Mouse (Mus musculus): ENCODE data around the gene Efr3b. TPM values are rescaled to one million over a fixed set of nuclear protein-coding genes. Genes with fewer than 3 reads are reported as not detected.

Efr3b gene
- polyA plus RNA-seq, 1 experiment from 2014 or later: 9.9 TPM

GRCm38 (mm10) chr12:4023501-4023900, 15.2 kb downstream of the Efr3b start:
- H3K4me1 ChIP-seq: peaks cover 53% of the 10 kb centered on the region
- no peak for DNase-seq (ENCODE audit: low spot score)
- no peaks in the 10 kb centered on the region for H3K36me3 ChIP-seq
- H3K4me3 ChIP-seq: no peak overlapping the region
- no peaks in the 10 kb centered on the region for H3K9me3 ChIP-seq
- 89% methylated on average over 14 of the region's 14 CpGs for WGBS
- H3K27ac ChIP-seq: peak overlapping the region; percentile 67
- H3K27me3 ChIP-seq (ENCODE audit: insufficient read depth, poor library complexity, severe bottlenecking): no peaks in the 10 kb centered on the region

- no peaks in the 10 kb centered on the region for H3K36me3 ChIP-seq
- 44% methylated on average over 7 of the region's 7 CpGs for WGBS
- DNase-seq (ENCODE audit: low spot score): no peak
- H3K27me3 ChIP-seq (ENCODE audit: insufficient read depth, poor library complexity, severe bottlenecking): no peaks in the 10 kb centered on the region
- peaks cover 49% of the 10 kb centered on the region for H3K4me1 ChIP-seq
- no peaks in the 10 kb centered on the region for H3K9me3 ChIP-seq
- H3K27ac ChIP-seq: peak overlapping the region; percentile 79; the same call in 1 of the 2 replicates
- no peak overlapping the region for H3K4me3 ChIP-seq
These were observed 15.9 kb downstream of the Efr3b start for GRCm38 (mm10) chr12:4022845-4023244.

GRCm38 (mm10) chr12:4020505-4020904, 18.2 kb downstream of the Efr3b start:
- H3K4me1 ChIP-seq: peaks cover 42% of the 10 kb centered on the region
- H3K9me3 ChIP-seq: no peaks in the 10 kb centered on the region
- no peak overlapping the region for H3K4me3 ChIP-seq
- no peaks in the 10 kb centered on the region for H3K27me3 ChIP-seq (ENCODE audit: insufficient read depth, poor library complexity, severe bottlenecking)
- no peaks in the 10 kb centered on the region for H3K36me3 ChIP-seq
- peak; percentile 91 for DNase-seq (ENCODE audit: low spot score)
- WGBS: 33% methylated on average over 8 of the region's 8 CpGs
- H3K27ac ChIP-seq: peak overlapping the region; percentile 23; the same call in 1 of the 2 replicates

- H3K27ac ChIP-seq: no peak overlapping the region
- WGBS: 53% methylated on average over 7 of the region's 7 CpGs
- H3K4me1 ChIP-seq: 0 out of 2 replicates have a peak, but pooled peaks cover 9% of the 10 kb centered on the region
- H3K4me3 ChIP-seq: no peak overlapping the region
- no peaks in the 10 kb centered on the region; the same call in 1 of the 2 replicates for H3K36me3 ChIP-seq
- H3K9me3 ChIP-seq: no peaks in the 10 kb centered on the region
- H3K27me3 ChIP-seq (ENCODE audit: insufficient read depth, poor library complexity, severe bottlenecking): no peaks in the 10 kb centered on the region
- no peak for DNase-seq (ENCODE audit: low spot score)
These were observed 22.4 kb downstream of the Efr3b start for GRCm38 (mm10) chr12:4016321-4016720.

GRCm38 (mm10) chr12:4015741-4016140, 23.0 kb downstream of the Efr3b start:
- no peaks in the 10 kb centered on the region for H3K27me3 ChIP-seq (ENCODE audit: insufficient read depth, poor library complexity, severe bottlenecking)
- no peaks in the 10 kb centered on the region for H3K9me3 ChIP-seq
- H3K4me1 ChIP-seq: peaks cover 10% of the 10 kb centered on the region; the same call in 1 of the 2 replicates
- H3K4me3 ChIP-seq: no peak overlapping the region
- no peak overlapping the region for H3K27ac ChIP-seq
- 75% methylated on average over 4 of the region's 4 CpGs for WGBS
- H3K36me3 ChIP-seq: no peaks in the 10 kb centered on the region; the same call in 1 of the 2 replicates
- no peak for DNase-seq (ENCODE audit: low spot score)

- Histone ChIP-seq H3K4me1 (peaks cover 10% of the 10 kb centered on the region), H3K27ac (no peak overlapping the region), H3K4me3 (no peak overlapping the region), H3K36me3 (no peaks in the 10 kb centered on the region; the same call in 1 of the 2 replicates), H3K9me3 (no peaks in the 10 kb centered on the region), H3K27me3 (ENCODE audit: insufficient read depth, poor library complexity, severe bottlenecking) (no peaks in the 10 kb centered on the region)
- DNase-seq (ENCODE audit: low spot score): no peak
- 75% methylated on average over 7 of the region's 7 CpGs for WGBS
These were observed 23.5 kb downstream of the Efr3b start for GRCm38 (mm10) chr12:4015255-4015654.

GRCm38 (mm10) chr12:4011715-4012114, 27.0 kb downstream of the Efr3b start:
- H3K36me3 ChIP-seq: no peaks in the 10 kb centered on the region; the same call in 1 of the 2 replicates
- no peak overlapping the region for H3K4me3 ChIP-seq
- H3K9me3 ChIP-seq: no peaks in the 10 kb centered on the region
- peaks cover 38% of the 10 kb centered on the region for H3K4me1 ChIP-seq
- no peaks in the 10 kb centered on the region for H3K27me3 ChIP-seq (ENCODE audit: insufficient read depth, poor library complexity, severe bottlenecking)
- WGBS: 82% methylated on average over 5 of the region's 5 CpGs
- DNase-seq (ENCODE audit: low spot score): no peak
- H3K27ac ChIP-seq: no peak overlapping the region

GRCm38 (mm10) chr12:4011301-4011700, 27.4 kb downstream of the Efr3b start:
- Histone ChIP-seq H3K9me3 (no peaks in the 10 kb centered on the region), H3K4me1 (peaks cover 42% of the 10 kb centered on the region)

GRCm38 (mm10) chr12:4008731-4009130, 30.0 kb downstream of the Efr3b start:
- WGBS: 74% methylated on average over 12 of the region's 12 CpGs
- Histone ChIP-seq H3K27me3 (ENCODE audit: insufficient read depth, poor library complexity, severe bottlenecking) (no peaks in the 10 kb centered on the region), H3K4me1 (peaks cover 52% of the 10 kb centered on the region), H3K9me3 (no peaks in the 10 kb centered on the region), H3K27ac (no peak overlapping the region), H3K36me3 (no peaks in the 10 kb centered on the region; the same call in 1 of the 2 replicates), H3K4me3 (no peak overlapping the region)
- no peak for DNase-seq (ENCODE audit: low spot score)

More at GRCm38 (mm10) chr12:4011301-4011700, 27.4 kb downstream of the Efr3b start:
- 83% methylated on average over 4 of the region's 4 CpGs for WGBS
- no peak for DNase-seq (ENCODE audit: low spot score)
- H3K27me3 ChIP-seq (ENCODE audit: insufficient read depth, poor library complexity, severe bottlenecking): no peaks in the 10 kb centered on the region
- no peaks in the 10 kb centered on the region; the same call in 1 of the 2 replicates for H3K36me3 ChIP-seq
- no peak overlapping the region for H3K4me3 ChIP-seq
- no peak overlapping the region for H3K27ac ChIP-seq

GRCm38 (mm10) chr12:4007766-4008165, 30.9 kb downstream of the Efr3b start:
- Histone ChIP-seq H3K4me1 (peaks cover 52% of the 10 kb centered on the region), H3K36me3 (no peaks in the 10 kb centered on the region; the same call in 1 of the 2 replicates), H3K9me3 (no peaks in the 10 kb centered on the region), H3K27me3 (ENCODE audit: insufficient read depth, poor library complexity, severe bottlenecking) (no peaks in the 10 kb centered on the region), H3K4me3 (no peak overlapping the region), H3K27ac (no peak overlapping the region)
- WGBS: 60% methylated on average over 4 of the region's 4 CpGs
- no peak for DNase-seq (ENCODE audit: low spot score)

GRCm38 (mm10) chr12:4007181-4007580, 31.5 kb downstream of the Efr3b start:
- Histone ChIP-seq H3K4me1 (peaks cover 52% of the 10 kb centered on the region), H3K4me3 (no peak overlapping the region), H3K9me3 (no peaks in the 10 kb centered on the region), H3K27me3 (ENCODE audit: insufficient read depth, poor library complexity, severe bottlenecking) (no peaks in the 10 kb centered on the region), H3K27ac (peak overlapping the region; percentile 32), H3K36me3 (no peaks in the 10 kb centered on the region; the same call in 1 of the 2 replicates)
- 50% methylated on average over 4 of the region's 4 CpGs for WGBS
- no peak for DNase-seq (ENCODE audit: low spot score)

- H3K36me3 ChIP-seq: no peaks in the 10 kb centered on the region
- no peak for DNase-seq (ENCODE audit: low spot score)
- peak overlapping the region; percentile 32; the same call in 1 of the 2 replicates for H3K27ac ChIP-seq
- no peak overlapping the region for H3K4me3 ChIP-seq
- no peaks in the 10 kb centered on the region for H3K27me3 ChIP-seq (ENCODE audit: insufficient read depth, poor library complexity, severe bottlenecking)
- H3K9me3 ChIP-seq: no peaks in the 10 kb centered on the region
- H3K4me1 ChIP-seq: peaks cover 52% of the 10 kb centered on the region
- WGBS: 74% methylated on average over 7 of the region's 7 CpGs
These were observed 32.6 kb downstream of the Efr3b start for GRCm38 (mm10) chr12:4006079-4006478.

GRCm38 (mm10) chr12:4004648-4005047, 34.1 kb downstream of the Efr3b start:
- no peak overlapping the region for H3K27ac ChIP-seq
- no peaks in the 10 kb centered on the region for H3K9me3 ChIP-seq
- DNase-seq (ENCODE audit: low spot score): no peak
- H3K4me1 ChIP-seq: peaks cover 41% of the 10 kb centered on the region
- H3K36me3 ChIP-seq: peaks cover 10% of the 10 kb centered on the region
- H3K27me3 ChIP-seq (ENCODE audit: insufficient read depth, poor library complexity, severe bottlenecking): no peaks in the 10 kb centered on the region
- H3K4me3 ChIP-seq: no peak overlapping the region
- 39% methylated on average over 6 of the region's 6 CpGs for WGBS

GRCm38 (mm10) chr12:4000406-4000805, 38.3 kb downstream of the Efr3b start:
- Histone ChIP-seq H3K36me3 (peaks cover 26% of the 10 kb centered on the region), H3K27ac (no peak overlapping the region), H3K4me1 (peaks cover 4% of the 10 kb centered on the region; the same call in 1 of the 2 replicates), H3K27me3 (ENCODE audit: insufficient read depth, poor library complexity, severe bottlenecking) (no peaks in the 10 kb centered on the region), H3K9me3 (no peaks in the 10 kb centered on the region), H3K4me3 (no peak overlapping the region)
- DNase-seq (ENCODE audit: low spot score): no peak
- 92% methylated on average over 5 of the region's 5 CpGs for WGBS

All from heart, embryonic 10.5 days (tissue).